Mouse (Mus musculus) neural tube, postnatal 0 days (tissue): ENCODE measurements around the gene Arhgap44. TPM values are rescaled to one million over a fixed set of nuclear protein-coding genes. Genes with fewer than 3 reads are reported as not detected.

Experiments
- microRNA-seq: library from miRNA; unstranded; fragments of <30 nt; microRNA quantifications from one replicate; pipeline ENCODE4, GENCODE M21; 2016
- polyA plus RNA-seq: library from polyadenylated mRNA; unstranded; fragments of >200 nt; fragmentation: Nextera tagmentation; extraction: Ambion mirVana; gene quantifications from 2 replicates; pipeline ENCODE4 v1.2.1, GENCODE M21; 2015

The Arhgap44 gene
- 28.2 and 29.7 TPM in 2 replicates for polyA plus RNA-seq

GRCm38 (mm10) chr11:65162767-65163120 lies at the start of gene Arhgap44:
Gene Arhgap44 (minus strand): TSS chr11:65162961.

GRCm38 (mm10) chr11:65159791-65160190 lies 3.0 kb downstream of the Arhgap44 start, which contains the start of gene 1700086D15Rik:
Gene 1700086D15Rik (minus strand): TSS chr11:65159891.

GRCm38 (mm10) chr11:64978720-64979488 lies 183.9 kb downstream of the Arhgap44 start, which contains the start of gene Elac2:
Gene Elac2 (plus strand): TSS chr11:64979038.

Small RNA genes lying within 50 kb of the gene (microRNA-seq; reads per million reads assigned to microRNA genes)
- gene Gm25991, result not detected

Other genes with a start within 250 kb of the Arhgap44 start
- 22.8 and 23.3 TPM in 2 replicates for gene Elac2, start 183.9 kb downstream of the Arhgap44 start, polyA plus RNA-seq
- gene 1700086D15Rik, start 3.1 kb downstream of the Arhgap44 start, polyA plus RNA-seq, result 0.36 and 0.55 TPM in 2 replicates
- 0.08 and 0.25 TPM in 2 replicates for gene Myocd, start 107.0 kb upstream of the Arhgap44 start, polyA plus RNA-seq